Mouse (Mus musculus) liver, embryonic 14.5 days (tissue): ENCODE measurements around the gene Khsrp. TPM values are rescaled to one million over a fixed set of nuclear protein-coding genes. Genes with fewer than 3 reads are reported as not detected.

Source experiments
- ATAC-seq: fragments of 200-750 bp; cut with Nextera tagmentation; 2 replicates; pipeline ENCODE4 v1.8.0; 2017; ENCODE audit warnings: moderate number of reproducible peaks, mild to moderate bottlenecking, moderate library complexity; ENCODE audit not compliant: insufficient read depth
- DNase-seq, 3 experiments: peaks; one replicate each; pipeline ENCODE4 v3.0.0-alpha.2; 2012 to 2013; ENCODE audit warnings: low read depth in 3 of 3, low spot score in 3 of 3
- H3K27ac ChIP-seq: fragments of 300-500 bp; sonication (generic); 2 replicates; pipeline ENCODE4 v1.5.1; 2014; ENCODE audit warnings: moderate library complexity, mild to moderate bottlenecking, control low read depth, inconsistent platforms
- H3K27me3 ChIP-seq: fragments of 300-500 bp; sonication (generic); 2 replicates; pipeline ENCODE4 v1.6.1; 2014; ENCODE audit warnings: mild to moderate bottlenecking, low read length, moderate library complexity; ENCODE audit not compliant: control insufficient read depth, insufficient read depth
- H3K36me3 ChIP-seq: fragments of 300-500 bp; sonication (generic); replicated peaks from 2 replicates; pipeline ENCODE4 v1.6.1; 2014; ENCODE audit warnings: low read depth; ENCODE audit not compliant: control insufficient read depth, insufficient read depth
- H3K4me1 ChIP-seq, 2 experiments: fragments of 200-500 bp in 1 of 2; fragments of 300-500 bp in 1 of 2; sonication (generic) in 1 of 2; replicated peaks; 2 replicates each; pipeline ENCODE4 v1.6.1; 2012 to 2014; ENCODE audit warnings: antibody characterized with exemption in 1 of 2, inconsistent platforms in 1 of 2, low read length in 1 of 2; ENCODE audit not compliant: control insufficient read depth in 2 of 2, insufficient read depth in 2 of 2
- H3K4me2 ChIP-seq: fragments of 300-500 bp; sonication (generic); 2 replicates; pipeline ENCODE4 v1.6.1; 2014; ENCODE audit warnings: low read depth, mild to moderate bottlenecking, control low read depth, moderate library complexity
- H3K4me3 ChIP-seq, 2 experiments: fragments of 200-500 bp in 1 of 2; fragments of 300-500 bp in 1 of 2; sonication (generic) in 1 of 2; 2 replicates each; pipeline ENCODE4 v1.5.1; 2012 to 2014; ENCODE audit warnings: low read depth in 2 of 2, low read length in 2 of 2, mild to moderate bottlenecking in 2 of 2, control low read depth in 1 of 2, inconsistent platforms in 1 of 2, moderate library complexity in 1 of 2; ENCODE audit not compliant: insufficient read depth in 1 of 2
- H3K9ac ChIP-seq: fragments of 300-500 bp; sonication (generic); replicated peaks from 2 replicates; pipeline ENCODE4 v1.6.1; 2014; ENCODE audit warnings: mild to moderate bottlenecking, control low read depth, moderate library complexity
- H3K9me3 ChIP-seq: fragments of 300-500 bp; sonication (generic); 2 replicates; pipeline ENCODE4 v1.6.1; 2016; ENCODE audit warnings: low read length, mixed read lengths; ENCODE audit not compliant: control insufficient read depth
- CTCF ChIP-seq: IDR thresholded peaks from 2 replicates; pipeline ENCODE4 v1.5.1; 2016; ENCODE audit warnings: antibody characterized with exemption, low read depth, control low read depth
- EP300 ChIP-seq: IDR thresholded peaks from 2 replicates; pipeline ENCODE4 v1.6.1; 2016; ENCODE audit warnings: antibody characterized with exemption, low read depth
- WGBS: fragments of 180-500 bp; shearing (Covaris S2); extraction: QIAGEN DNeasy Blood & Tissue Kit; methylation state at CpG from one replicate; pipeline ENCODE4 v1.1.7; 2014; ENCODE audit not compliant: insufficient replicate concordance; 5-methylcytosine and 5-hydroxymethylcytosine counted together
- polyA plus RNA-seq, 2 experiments: library from polyadenylated mRNA; depleted of rRNA in 1 of 2; stranded (reverse) in 1 of 2; unstranded in 1 of 2; fragments of >200 nt; fragmentation: Nextera tagmentation in 1 of 2; extraction: Ambion mirVana in 1 of 2; gene quantifications; 2 replicates each; pipeline versions ENCODE4 v1.2.1 to v1.2.3; 2012 to 2014

Khsrp gene
- polyA plus RNA-seq, 2 experiments, result 24.1 to 33.6 TPM

GRCm38 (mm10) chr17:57007137-57007905 lies 24.0 kb downstream of the Khsrp start:
- DNase-seq, result no peak
- Histone ChIP-seq H3K4me1 (peaks cover 18 to 22% of the 10 kb centered on the region in 2 experiments), H3K4me3 (no peak overlapping the region), H3K9me3 (no peaks in the 10 kb centered on the region), H3K27me3 (no peaks in the 10 kb centered on the region), H3K9ac (no peak overlapping the region), H3K27ac (no peak overlapping the region), H3K36me3 (peaks cover 55% of the 10 kb centered on the region), H3K4me2 (no peak overlapping the region)
- WGBS, result 79% methylated on average over 13 of the region's 13 CpGs
- ATAC-seq, result no peak
- TF ChIP-seq EP300, result no peak
- peak; percentile 60 for TF ChIP-seq CTCF

- TF ChIP-seq CTCF (no peak), EP300 (peak; percentile 51)
- H3K36me3 ChIP-seq, result peaks cover 55% of the 10 kb centered on the region
- no peak for DNase-seq
Observed at GRCm38 (mm10) chr17:57003994-57004393, 27.3 kb downstream of the Khsrp start.

GRCm38 (mm10) chr17:57001228-57001627 lies 30.1 kb downstream of the Khsrp start:
- Histone ChIP-seq H3K4me3 (no peak overlapping the region), H3K4me1 (peaks cover 8 to 15% of the 10 kb centered on the region in 2 experiments; a peak in 3 of 4 replicates), H3K36me3 (peaks cover 33% of the 10 kb centered on the region), H3K27me3 (no peaks in the 10 kb centered on the region), H3K4me2 (no peak overlapping the region), H3K9ac (no peak overlapping the region), H3K9me3 (no peaks in the 10 kb centered on the region), H3K27ac (no peak overlapping the region)
- no peak for TF ChIP-seq CTCF
- no peak for TF ChIP-seq EP300
- ATAC-seq, result no peak
- DNase-seq, result no peak
- 55% methylated on average over 8 of the region's 8 CpGs for WGBS

More at GRCm38 (mm10) chr17:57003994-57004393, 27.3 kb downstream of the Khsrp start:
- Histone ChIP-seq H3K4me2 (no peak overlapping the region), H3K27me3 (no peaks in the 10 kb centered on the region), H3K27ac (no peak overlapping the region), H3K4me3 (no peak overlapping the region), H3K9me3 (no peaks in the 10 kb centered on the region), H3K4me1 (peaks cover 5 to 7% of the 10 kb centered on the region in 2 experiments; a peak in 3 of 4 replicates), H3K9ac (no peak overlapping the region)
- ATAC-seq, result peak; percentile 71
- 55% methylated on average over 7 of the region's 7 CpGs for WGBS

GRCm38 (mm10) chr17:56999968-57000609 lies 31.2 kb downstream of the Khsrp start, which contains the start of gene Pspn:
Gene Pspn (minus strand): TSS chr17:57000018.
- Histone ChIP-seq H3K36me3 (peaks cover 31% of the 10 kb centered on the region), H3K4me2 (no peak within 1 kb of the TSS), H3K9me3 (no peaks in the 10 kb centered on the region), H3K9ac (no peak within 1 kb of the TSS), H3K27ac (no peak within 1 kb of the TSS), H3K4me3 (no peak within 1 kb of the TSS), H3K4me1 (peaks cover 8 to 15% of the 10 kb centered on the region in 2 experiments; a peak in 3 of 4 replicates), H3K27me3 (no peaks in the 10 kb centered on the region)
- DNase-seq (no peak), ATAC-seq (no peak)
- TF ChIP-seq EP300, result no peak
- TF ChIP-seq CTCF, result no peak
- WGBS, result 79% methylated on average over 9 of the region's 9 CpGs

GRCm38 (mm10) chr17:56999414-56999813 lies 31.9 kb downstream of the Khsrp start:
- H3K4me1 ChIP-seq, result peaks cover 8 to 15% of the 10 kb centered on the region in 2 experiments; a peak in 3 of 4 replicates
- no peaks in the 10 kb centered on the region for H3K27me3 ChIP-seq
- no peak overlapping the region for H3K4me2 ChIP-seq
- TF ChIP-seq EP300, result no peak
- no peak for TF ChIP-seq CTCF
- 84% methylated on average over 9 of the region's 9 CpGs for WGBS
- H3K9me3 ChIP-seq, result no peaks in the 10 kb centered on the region
- no peak overlapping the region for H3K27ac ChIP-seq
- DNase-seq, result no peak
- H3K4me3 ChIP-seq, result no peak overlapping the region
- H3K9ac ChIP-seq, result no peak overlapping the region
- ATAC-seq, result no peak
- peaks cover 32% of the 10 kb centered on the region for H3K36me3 ChIP-seq
